Mouse (Mus musculus) E14TG2a.4 (cell line): ENCODE measurements around the gene Rpain.

ENCODE experiments used
- H3K27me3 ChIP-seq: 2 replicates; pipeline ENCODE4 v1.6.1; 2014; ENCODE audit warnings: low read length, control low read depth; ENCODE audit not compliant: insufficient read depth
- H3K36me3 ChIP-seq: 2 replicates; pipeline ENCODE4 v1.6.1; 2014; ENCODE audit warnings: low read length, control low read depth; ENCODE audit not compliant: insufficient read depth
- H3K4me1 ChIP-seq: replicated peaks from 2 replicates; pipeline ENCODE4 v1.6.1; 2014; ENCODE audit warnings: low read depth, low read length, control low read depth
- H3K4me3 ChIP-seq: replicated peaks from 2 replicates; pipeline ENCODE4 v1.5.1; 2014; ENCODE audit warnings: mild to moderate bottlenecking, low read length
- H3K9me3 ChIP-seq: 2 replicates; pipeline ENCODE4 v1.6.1; 2014; ENCODE audit warnings: low read length, control low read depth
- CTCF ChIP-seq: conservative IDR thresholded peaks from 2 replicates; pipeline ENCODE4 v1.5.1; 2014; ENCODE audit warnings: low read length
- NANOG ChIP-seq: IDR thresholded peaks from 2 replicates; pipeline ENCODE4 v1.6.1; 2014; ENCODE audit warnings: borderline replicate concordance, low read length, mixed read lengths
- POU5F1 ChIP-seq: IDR thresholded peaks from 2 replicates; pipeline ENCODE4 v1.6.1; 2014; ENCODE audit warnings: low read length, borderline replicate concordance

The Rpain gene

DNA sequence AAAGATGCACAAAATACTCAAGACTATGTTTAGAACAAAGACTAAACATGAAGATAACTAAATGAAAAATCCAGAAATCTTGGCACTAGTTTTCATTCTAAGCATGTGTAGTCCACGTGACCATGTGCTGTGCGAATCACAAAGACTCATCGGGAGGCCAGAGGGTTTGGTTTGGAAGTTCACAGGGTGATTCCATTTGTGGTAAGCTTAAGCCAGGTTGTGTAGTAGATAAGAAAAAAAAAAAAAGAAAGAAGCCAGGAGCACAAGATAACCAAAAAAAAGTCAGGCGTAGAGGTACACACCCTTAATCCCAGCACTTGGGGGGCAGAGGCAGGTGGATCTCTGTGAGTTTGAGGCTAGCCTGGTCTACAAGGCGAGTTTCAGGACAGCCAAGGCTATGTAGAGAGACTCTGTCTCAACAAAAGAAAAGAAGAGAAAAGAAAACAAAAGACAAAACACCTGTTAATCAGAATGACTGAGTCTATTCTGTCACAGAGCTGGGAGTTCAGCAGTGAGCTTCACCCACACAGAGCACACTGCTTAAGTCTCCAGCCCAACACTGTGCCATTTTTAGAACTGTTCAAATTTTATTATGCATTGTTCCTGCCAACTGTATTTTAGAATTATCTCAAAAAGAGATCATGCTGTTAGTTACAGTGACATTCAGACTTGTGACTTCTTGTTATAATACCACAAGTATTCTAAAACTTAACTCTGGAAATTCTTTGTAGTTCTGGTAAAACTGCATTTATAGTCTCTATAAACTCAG lies 9.0 kb upstream of the Rpain start:
- TF ChIP-seq POU5F1 (no peak), CTCF (no peak), NANOG (no peak)
- H3K4me1 ChIP-seq: peaks cover 74% of the 10 kb centered on the region
- H3K9me3 ChIP-seq: no peaks in the 10 kb centered on the region
- peaks cover 99% of the 10 kb centered on the region for H3K36me3 ChIP-seq
- no peaks in the 10 kb centered on the region for H3K27me3 ChIP-seq
- H3K4me3 ChIP-seq: no peak overlapping the region

DNA sequence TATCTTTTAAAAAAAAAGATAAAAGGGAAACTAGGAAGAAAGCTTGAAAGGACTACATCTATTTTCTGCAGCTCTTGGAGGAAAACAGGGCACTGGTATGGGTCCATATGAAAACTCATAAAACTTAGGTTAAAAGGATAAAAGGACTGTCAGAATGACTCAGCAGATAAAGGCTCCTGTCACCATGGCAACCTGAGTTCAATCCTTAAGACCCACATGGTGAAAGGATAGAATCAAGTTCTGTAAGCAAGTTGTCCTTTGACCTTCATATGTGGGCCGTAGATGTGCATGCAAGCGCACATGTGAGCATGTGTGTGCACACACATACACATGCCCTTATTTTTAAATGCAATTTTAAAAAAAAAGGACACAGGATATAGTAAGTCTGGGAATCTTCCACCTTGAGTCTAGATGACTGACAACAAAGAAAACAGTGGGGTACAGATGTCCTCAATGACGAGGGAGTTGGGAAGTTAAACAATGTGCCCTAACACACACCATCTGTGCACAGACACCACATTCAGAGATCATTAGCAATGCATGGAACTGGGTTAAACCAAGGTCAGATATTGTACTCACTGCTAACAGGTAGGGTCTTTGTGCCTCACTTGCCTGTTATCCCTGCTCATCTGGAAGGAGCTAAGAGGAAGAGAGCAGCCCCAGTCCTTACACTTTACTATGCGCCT lies 5.6 kb upstream of the Rpain start:
- TF ChIP-seq POU5F1: no peak
- TF ChIP-seq NANOG: no peak
- TF ChIP-seq CTCF: no peak
- H3K36me3 ChIP-seq: peaks cover 83% of the 10 kb centered on the region
- no peaks in the 10 kb centered on the region for H3K27me3 ChIP-seq
- H3K9me3 ChIP-seq: no peaks in the 10 kb centered on the region
- peaks cover 82% of the 10 kb centered on the region for H3K4me1 ChIP-seq
- H3K4me3 ChIP-seq: no peak overlapping the region

DNA sequence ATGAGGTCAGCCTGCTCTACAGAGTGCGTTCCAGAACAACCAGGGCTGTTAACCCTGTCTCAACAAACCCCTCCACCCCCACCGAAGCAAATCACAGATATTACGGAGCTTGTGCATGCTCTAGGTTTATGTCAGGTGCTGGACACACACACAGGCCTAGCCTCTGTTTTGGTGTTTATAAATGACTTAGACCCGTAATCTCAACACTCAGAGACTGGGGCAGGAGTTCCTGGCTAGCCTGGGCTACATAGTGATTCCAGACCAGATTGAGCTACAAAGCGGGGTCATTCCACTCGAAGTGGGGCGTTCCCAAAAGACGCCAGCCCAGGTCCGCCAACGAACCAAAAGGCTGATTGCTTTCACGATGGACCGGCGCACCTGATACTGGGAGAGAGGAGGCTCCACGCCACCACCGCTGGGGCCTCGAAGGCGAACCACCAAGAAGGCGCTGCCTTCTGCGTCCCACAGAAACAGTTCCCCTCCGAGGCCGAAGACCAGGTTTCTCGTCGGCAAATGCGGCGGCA lies 680 bp upstream of the Rpain start:
- TF ChIP-seq CTCF (no peak), POU5F1 (no peak)
- no peaks in the 10 kb centered on the region for H3K27me3 ChIP-seq
- peak overlapping the region; percentile 97 for H3K4me3 ChIP-seq
- peaks cover 47% of the 10 kb centered on the region for H3K4me1 ChIP-seq
- peaks cover 61% of the 10 kb centered on the region for H3K36me3 ChIP-seq
- H3K9me3 ChIP-seq: no peaks in the 10 kb centered on the region

DNA sequence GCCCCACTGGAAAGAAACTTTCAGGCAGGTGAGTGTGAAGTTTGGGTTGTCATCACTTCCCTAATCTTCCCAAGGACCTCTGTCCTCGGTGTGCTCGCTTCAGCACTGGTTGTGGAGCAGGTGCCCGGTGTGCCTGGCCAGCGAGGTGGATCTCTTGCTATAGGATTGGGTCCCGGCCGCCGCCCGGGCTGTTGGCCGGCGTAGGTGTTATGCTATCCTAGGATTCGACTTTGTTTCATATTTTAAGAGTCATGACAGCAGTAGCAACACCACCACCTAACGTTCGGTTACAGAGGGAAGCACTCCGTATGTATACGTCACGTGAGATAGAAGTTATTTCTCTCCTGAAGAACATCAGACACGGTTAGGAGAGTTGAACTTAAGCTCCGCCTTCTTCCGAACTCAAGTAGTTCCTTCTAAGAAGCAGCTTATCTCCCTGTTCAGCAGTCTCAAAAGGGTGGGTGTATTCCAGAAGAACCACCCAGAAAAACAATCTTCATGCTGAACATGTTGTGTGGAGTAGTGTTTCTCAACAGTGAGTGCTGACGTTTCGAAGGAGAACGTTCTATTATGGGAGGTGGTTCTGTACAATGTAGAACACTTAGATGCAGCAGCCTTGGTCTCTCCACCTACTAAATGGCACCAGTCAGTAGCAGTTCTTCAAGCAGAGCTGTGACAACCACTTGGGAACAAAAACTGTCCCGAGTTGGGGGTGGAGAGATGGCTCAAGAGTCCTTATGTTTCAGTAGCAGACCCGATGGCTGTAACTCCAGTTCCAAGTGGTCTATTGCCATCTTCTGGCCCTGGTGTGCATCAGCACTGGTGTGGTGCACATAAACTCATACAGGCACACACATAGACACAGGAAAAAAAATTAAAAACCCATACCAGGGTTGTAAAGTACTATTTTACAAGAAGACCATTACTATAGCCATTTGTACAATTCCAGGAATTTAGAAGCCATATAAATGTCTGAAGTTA lies 837 bp downstream of the Rpain start:
- TF ChIP-seq NANOG (no peak), CTCF (peak; percentile 40)
- Histone ChIP-seq H3K4me1 (peaks cover 32% of the 10 kb centered on the region), H3K9me3 (no peaks in the 10 kb centered on the region), H3K4me3 (peak overlapping the region; percentile 95), H3K27me3 (no peaks in the 10 kb centered on the region), H3K36me3 (peaks cover 61% of the 10 kb centered on the region)

DNA sequence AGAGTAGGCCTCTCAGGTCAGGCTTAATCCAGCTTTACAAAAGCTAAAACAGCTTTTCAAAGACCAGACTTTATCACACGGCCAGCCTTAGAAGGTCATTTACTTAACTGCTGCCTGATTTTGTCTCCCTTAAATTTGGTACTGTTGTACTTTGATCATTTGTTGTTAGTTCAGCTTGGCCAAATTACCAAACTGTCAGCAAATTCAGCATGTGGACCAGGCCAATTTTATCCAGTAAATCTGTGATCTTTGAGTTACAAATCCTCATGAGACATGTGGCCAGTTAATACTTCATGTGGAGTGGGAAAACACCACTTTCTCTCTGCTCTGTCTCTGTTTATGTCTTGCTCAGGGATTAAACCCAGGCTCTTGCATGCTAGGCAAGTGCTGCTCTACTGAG lies 2.6 kb downstream of the Rpain start:
- Histone ChIP-seq H3K27me3 (no peaks in the 10 kb centered on the region), H3K36me3 (peaks cover 67% of the 10 kb centered on the region), H3K4me3 (no peak overlapping the region), H3K9me3 (no peaks in the 10 kb centered on the region), H3K4me1 (peaks cover 27% of the 10 kb centered on the region)
- no peak for TF ChIP-seq POU5F1
- no peak for TF ChIP-seq NANOG
- no peak for TF ChIP-seq CTCF

DNA sequence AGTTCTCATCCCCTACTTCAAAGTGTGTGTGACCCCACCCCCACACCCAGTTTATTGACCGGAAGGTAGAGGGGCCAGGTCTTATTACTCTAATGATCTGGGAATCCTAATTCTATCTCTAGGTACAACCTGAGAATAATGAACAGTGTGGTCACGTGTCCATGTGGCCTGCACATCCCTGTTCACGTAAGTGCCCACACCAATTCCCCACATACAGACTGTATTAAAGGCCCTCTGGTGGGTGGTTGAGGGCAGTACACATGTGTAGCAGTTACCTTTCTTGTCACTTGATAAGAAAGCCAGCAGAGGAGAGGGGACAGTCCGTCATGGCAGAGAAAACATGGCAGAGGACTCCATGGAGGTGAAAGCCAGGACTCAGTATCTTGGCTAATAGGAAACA lies 3.9 kb downstream of the Rpain start:
- peak; percentile 39 for TF ChIP-seq CTCF
- no peak for TF ChIP-seq NANOG
- peaks cover 74% of the 10 kb centered on the region for H3K36me3 ChIP-seq
- no peaks in the 10 kb centered on the region for H3K27me3 ChIP-seq

GRCm38 (mm10) chr11:70975193-70975592 lies 5.2 kb downstream of the Rpain start:
- Histone ChIP-seq H3K36me3 (peaks cover 86% of the 10 kb centered on the region), H3K27me3 (no peaks in the 10 kb centered on the region), H3K4me1 (peaks cover 39% of the 10 kb centered on the region), H3K9me3 (no peaks in the 10 kb centered on the region), H3K4me3 (no peak overlapping the region)
- TF ChIP-seq CTCF (no peak), POU5F1 (no peak), NANOG (no peak)

More for the DNA sequence above, 3.9 kb downstream of the Rpain start:
- H3K4me3 ChIP-seq: no peak overlapping the region
- H3K9me3 ChIP-seq: no peaks in the 10 kb centered on the region
- H3K4me1 ChIP-seq: peaks cover 28% of the 10 kb centered on the region

GRCm38 (mm10) chr11:70977293-70977692 lies 7.3 kb downstream of the Rpain start:
- Histone ChIP-seq H3K9me3 (no peaks in the 10 kb centered on the region), H3K36me3 (peaks cover 97% of the 10 kb centered on the region), H3K27me3 (no peaks in the 10 kb centered on the region), H3K4me3 (no peak overlapping the region), H3K4me1 (peaks cover 44% of the 10 kb centered on the region)
- TF ChIP-seq POU5F1 (no peak), CTCF (no peak)
